7 mouse cellular contexts compared by ENCODE assay signal in genomic region chr13:23739069-23739921, GRCm38 (mm10). TPM values are rescaled to one million over a fixed set of nuclear protein-coding genes. Genes with fewer than 3 reads are reported as not detected.
DNase-seq lines count a peak whose midpoint lies in the region; ATAC-seq lines count a peak whose summit lies in the region.

No protein-coding gene starts in this region.

- H3K27me3 ChIP-seq in embryonic facial prominence, embryonic 11.5 days (ENCODE audit: control insufficient read depth, insufficient read depth, low read length), result no peaks in the 10 kb centered on the region
- H3K27me3 ChIP-seq in midbrain, embryonic 11.5 days (ENCODE audit: control insufficient read depth, insufficient read depth, low read length), result no peaks in the 10 kb centered on the region

- no peaks in the 10 kb centered on the region for H3K36me3 ChIP-seq in embryonic facial prominence, embryonic 11.5 days (replicated peaks; ENCODE audit: control insufficient read depth, insufficient read depth, low read depth, low read length)
- H3K36me3 ChIP-seq in midbrain, embryonic 11.5 days (ENCODE audit: control insufficient read depth, insufficient read depth, low read length), result no peaks in the 10 kb centered on the region

- H3K9me3 ChIP-seq in embryonic facial prominence, embryonic 11.5 days (replicated peaks; ENCODE audit: control insufficient read depth, low read length), result no peaks in the 10 kb centered on the region
- no peaks in the 10 kb centered on the region for H3K9me3 ChIP-seq in midbrain, embryonic 11.5 days (ENCODE audit: control insufficient read depth, low read length)

- peak overlapping the region; percentile 56 for H3K4me3 ChIP-seq in embryonic facial prominence, embryonic 11.5 days (ENCODE audit: low read depth, low read length)
- peak overlapping the region; percentile 52 for H3K4me3 ChIP-seq in midbrain, embryonic 11.5 days (ENCODE audit: low read depth, low read length)

- under 1% methylated on average over 39 of the region's 39 CpGs for WGBS in embryonic facial prominence, embryonic 11.5 days
- WGBS in midbrain, embryonic 11.5 days, result under 1% methylated on average over 39 of the region's 39 CpGs

- DNase-seq in adrenal gland, postnatal 14 days, result peak; percentile 95
- peak; percentile 93 for DNase-seq in embryonic facial prominence, embryonic 11.5 days (ENCODE audit: low spot score)
- peak; percentile 100 for DNase-seq in heart, adult 11 months
- DNase-seq in kidney, adult 11 months, result peak; percentile 98
- DNase-seq in left cerebral cortex, postnatal 4 days, result peak; percentile 87
- peak; percentile 98 for DNase-seq in midbrain, embryonic 11.5 days (ENCODE audit: low spot score, missing footprints)
- peak; percentile 97 for DNase-seq in skeletal muscle tissue, adult 2 months (ENCODE audit: low read depth, low spot score)

- H3K9ac ChIP-seq in embryonic facial prominence, embryonic 11.5 days (replicated peaks; ENCODE audit: low read length), result peak overlapping the region; percentile 87
- H3K9ac ChIP-seq in midbrain, embryonic 11.5 days (ENCODE audit: low read length), result peak overlapping the region; percentile 81

- peak; percentile 91 for ATAC-seq in embryonic facial prominence, embryonic 11.5 days (replicated peaks; ENCODE audit: insufficient number of reproducible peaks, low FRiP score, low TSS enrichment, low read depth)
- peak; percentile 85 for ATAC-seq in midbrain, embryonic 11.5 days (ENCODE audit: low FRiP score)

- no peaks in the 10 kb centered on the region for H3K4me1 ChIP-seq in embryonic facial prominence, embryonic 11.5 days (ENCODE audit: control insufficient read depth, insufficient read depth, low read length)
- peaks cover 13% of the 10 kb centered on the region for H3K4me1 ChIP-seq in midbrain, embryonic 11.5 days (ENCODE audit: control insufficient read depth, insufficient read depth, low read length)

- intact Hi-C loops in left cerebral cortex, postnatal 4 days (cut with DNase I), result no loop called here

- H3K27ac ChIP-seq in embryonic facial prominence, embryonic 11.5 days (replicated peaks; ENCODE audit: low read depth, low read length), result peak overlapping the region; percentile 99
- peak overlapping the region; percentile 98 for H3K27ac ChIP-seq in midbrain, embryonic 11.5 days (ENCODE audit: low read depth, low read length)

- H3K4me2 ChIP-seq in embryonic facial prominence, embryonic 11.5 days (ENCODE audit: low read depth, low read length), result peak overlapping the region; percentile 90
- peak overlapping the region; percentile 93 for H3K4me2 ChIP-seq in midbrain, embryonic 11.5 days

RNA-seq across cellular contexts. Expression of gene Hist1h1c, which starts 0.7 kb away (rescaled TPM):
- total RNA-seq in adrenal gland, postnatal 14 days (2021), result 300 and 304 TPM in 2 replicates
- polyA plus RNA-seq in embryonic facial prominence, embryonic 11.5 days (2014; fragmentation: Nextera tagmentation; extraction: Ambion mirVana), result 18.8 and 19.7 TPM in 2 replicates
- 100 to 1,000 TPM; 154 to 166 TPM for total RNA-seq in left cerebral cortex, postnatal 4 days (2021)
- polyA plus RNA-seq in midbrain, embryonic 11.5 days (2014; fragmentation: Nextera tagmentation; extraction: Ambion mirVana), result 13.5 and 14.0 TPM in 2 replicates

RNA-seq across cellular contexts. Expression of gene Hist1h3c, which starts 6.1 kb away (rescaled TPM):
- total RNA-seq in adrenal gland, postnatal 14 days (2021), result 82.5 and 109 TPM in 2 replicates
- polyA plus RNA-seq in embryonic facial prominence, embryonic 11.5 days (2014; fragmentation: Nextera tagmentation; extraction: Ambion mirVana), result 15.5 and 18.1 TPM in 2 replicates
- total RNA-seq in left cerebral cortex, postnatal 4 days (2021), result 10 to 100 TPM; 39.8 to 41.0 TPM
- polyA plus RNA-seq in midbrain, embryonic 11.5 days (2014; fragmentation: Nextera tagmentation; extraction: Ambion mirVana), result 8.6 and 9.2 TPM in 2 replicates

RNA-seq across cellular contexts. Expression of gene Hist1h2bb, which starts 7.2 kb away (rescaled TPM):
- 125 and 171 TPM in 2 replicates for total RNA-seq in adrenal gland, postnatal 14 days (2021)
- polyA plus RNA-seq in embryonic facial prominence, embryonic 11.5 days (2014; fragmentation: Nextera tagmentation; extraction: Ambion mirVana), result 2.6 and 2.9 TPM in 2 replicates
- 10 to 100 TPM; 62.4 to 81.1 TPM for total RNA-seq in left cerebral cortex, postnatal 4 days (2021)
- 2.1 and 2.4 TPM in 2 replicates for polyA plus RNA-seq in midbrain, embryonic 11.5 days (2014; fragmentation: Nextera tagmentation; extraction: Ambion mirVana)

RNA-seq across cellular contexts. Expression of gene Hist1h2ab, which starts 11.6 kb away (rescaled TPM):
- 157 and 198 TPM in 2 replicates for total RNA-seq in adrenal gland, postnatal 14 days (2021)
- polyA plus RNA-seq in embryonic facial prominence, embryonic 11.5 days (2014; fragmentation: Nextera tagmentation; extraction: Ambion mirVana), result 48.1 and 54.7 TPM in 2 replicates
- total RNA-seq in left cerebral cortex, postnatal 4 days (2021), result 100 to 1,000 TPM; 116 to 120 TPM
- polyA plus RNA-seq in midbrain, embryonic 11.5 days (2014; fragmentation: Nextera tagmentation; extraction: Ambion mirVana), result 42.8 and 57.5 TPM in 2 replicates

RNA-seq across cellular contexts. Expression of gene Hist1h3b, which starts 12.8 kb away (rescaled TPM):
- 247 and 351 TPM in 2 replicates for total RNA-seq in adrenal gland, postnatal 14 days (2021)
- 8.3 and 10.5 TPM in 2 replicates for polyA plus RNA-seq in embryonic facial prominence, embryonic 11.5 days (2014; fragmentation: Nextera tagmentation; extraction: Ambion mirVana)
- 100 to 1,000 TPM in 1 of 2 experiments, 10 to 100 TPM in 1; 95.4 to 102 TPM for total RNA-seq in left cerebral cortex, postnatal 4 days (2021)
- polyA plus RNA-seq in midbrain, embryonic 11.5 days (2014; fragmentation: Nextera tagmentation; extraction: Ambion mirVana), result 7.5 and 13.2 TPM in 2 replicates

Comparison
In these comparisons a context has a peak if more than half of its experiments do, and no peak if none do; other contexts are left out.
1. Peak in every context shown above with its lines: DNase-seq, ATAC-seq, H3K4me3 ChIP-seq and H3K27ac ChIP-seq.